Mouse (Mus musculus) gastrocnemius, postnatal 25 days (tissue): ENCODE results near the gene Ccdc38. TPM values are rescaled to one million over a fixed set of nuclear protein-coding genes. Genes with fewer than 3 reads are reported as not detected.

Experiments
- DNase-seq: peaks from one replicate; pipeline ENCODE4 v3.0.0; 2022
- total RNA-seq, 2 experiments: library from RNA; stranded (reverse); gene quantifications; 1 replicate in 1 of 2; 2 replicates in 1 of 2; pipeline ENCODE4 v1.2.3; 2021

Gene Ccdc38
- total RNA-seq, 2 experiments from 2014 or later, result not detected

- DNase-seq, result no peak
Measured at GRCm38 (mm10) chr10:93610896-93611295, 70.5 kb downstream of the Ccdc38 start.

- no peak for DNase-seq
Measured at GRCm38 (mm10) chr10:93611419-93612007, 71.1 kb downstream of the Ccdc38 start.

GRCm38 (mm10) chr10:93614850-93615249, 74.4 kb downstream of the Ccdc38 start:
- no peak for DNase-seq

- peak; percentile 28 for DNase-seq
Measured at GRCm38 (mm10) chr10:93620438-93621179, 80.2 kb downstream of the Ccdc38 start.

GRCm38 (mm10) chr10:93623725-93624124, 83.3 kb downstream of the Ccdc38 start:
- no peak for DNase-seq

GRCm38 (mm10) chr10:93624151-93624550, 83.7 kb downstream of the Ccdc38 start:
- no peak for DNase-seq

- DNase-seq, result no peak
Measured at GRCm38 (mm10) chr10:93630310-93630709, 89.9 kb downstream of the Ccdc38 start.

GRCm38 (mm10) chr10:93632086-93632485, 91.7 kb downstream of the Ccdc38 start:
- no peak for DNase-seq

- no peak for DNase-seq
Measured at GRCm38 (mm10) chr10:93633563-93633962, 93.1 kb downstream of the Ccdc38 start.

Other genes starting within 250 kb of the Ccdc38 start
- 10 to 100 TPM; 13.5 to 16.6 TPM for gene Elk3, start 229.5 kb upstream of the Ccdc38 start, total RNA-seq
- gene Lta4h, start 87.2 kb upstream of the Ccdc38 start, total RNA-seq, result 10 to 100 TPM; 18.3 to 26.9 TPM
- gene Hal, start 51.9 kb upstream of the Ccdc38 start, total RNA-seq, result under 1 TPM; 0.21 to 0.33 TPM
- gene Amdhd1, start 599 bp upstream of the Ccdc38 start, total RNA-seq, result not detected
- 1 to 10 TPM; 8.0 to 8.7 TPM for gene Snrpf, start 49.1 kb downstream of the Ccdc38 start, total RNA-seq
- gene Ntn4, start 100.0 kb downstream of the Ccdc38 start, total RNA-seq, result 1 to 10 TPM; 8.1 to 8.9 TPM